Mouse (Mus musculus) gastrocnemius, postnatal 36 days (tissue): ENCODE data around the gene Mrps22. TPM values are rescaled to one million over a fixed set of nuclear protein-coding genes. Genes with fewer than 3 reads are reported as not detected.

Experiments used
- DNase-seq, 2 experiments: peaks; one replicate each; pipeline ENCODE4 v3.0.0; 2022
- intact Hi-C: fragments of 180-260 bp; cut with DNase I; formaldehyde crosslinking; loops from one replicate; pipeline ENCODE4 v1.15.1; 2025
- long read RNA-seq, 2 experiments: library from polyadenylated mRNA; stranded (forward); transcript quantifications; one replicate each; pipeline ENCODE4 v2.0.0; 2021
- total RNA-seq, 2 experiments: library from RNA; stranded (reverse); gene quantifications; 2 replicates each; pipeline ENCODE4 v1.2.3; 2021

Mrps22 gene
- total RNA-seq, result 10 to 100 TPM; 22.2 to 24.1 TPM
- long read RNA-seq, experiment 1, transcript Mrps22-201 (8 exons, 1,197 nt), result major isoform, 22 of 93 reads
- long read RNA-seq, experiment 1, partial matches to known transcripts, result 69 of 93 reads
- long read RNA-seq, experiment 1, other reads (novel, unspliced or antisense), result 2 of 93 reads
- long read RNA-seq, experiment 2, transcript Mrps22-201 (8 exons, 1,197 nt), result major isoform, 26 of 82 reads
- long read RNA-seq, experiment 2, partial matches to known transcripts, result 56 of 82 reads
- long read RNA-seq, experiment 2, other reads (novel, unspliced or antisense), result 0 of 82 reads

DNA sequence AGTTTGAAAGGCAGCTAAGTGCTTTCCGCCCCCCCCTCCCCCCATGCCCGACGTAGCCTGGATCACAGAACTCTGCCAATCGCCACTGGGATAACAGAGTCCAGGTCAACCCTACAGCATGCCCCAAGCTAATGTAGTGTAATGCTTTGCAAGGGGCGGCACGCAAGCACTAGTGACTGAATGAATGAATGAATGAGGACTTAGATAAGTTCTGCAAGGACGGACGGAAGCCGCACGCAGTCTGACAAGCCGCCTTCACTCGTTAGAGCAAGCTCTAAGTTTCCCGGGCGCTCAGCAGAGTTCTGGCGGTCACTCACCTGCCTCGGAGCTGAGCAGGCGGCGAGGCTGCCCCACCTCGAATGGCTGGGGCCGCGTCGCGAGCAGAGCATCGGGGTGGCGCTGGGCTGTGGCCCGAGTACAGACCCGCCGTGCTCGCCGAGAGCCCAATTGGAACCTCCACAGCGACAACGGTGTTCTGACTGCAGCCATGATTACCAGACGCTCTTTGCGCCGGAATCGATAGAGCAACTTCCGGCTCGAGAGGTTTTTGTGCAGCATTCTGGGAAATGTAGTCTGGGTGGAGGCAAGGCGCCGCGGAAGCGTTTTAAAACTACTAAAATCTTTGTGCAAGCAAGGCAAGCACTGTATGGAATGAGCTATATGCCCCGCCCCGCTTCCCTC, at the start of gene Mrps22:
TSS of gene Mrps22 (minus strand) at position 505 of the 681 bp plus-strand sequence.
- peak; percentile 55 to 62 for DNase-seq
- intact Hi-C loops, result loop anchor here (5.0 to 10.0 kb wide), 2 partner anchors 39 to 644 kb away; partner anchors contain the start of genes Cep70 and Copb2

GRCm38 (mm10) chr9:98650547-98650946, 49.1 kb upstream of the Mrps22 start:
- intact Hi-C loops, result no loop called here
- DNase-seq, result no peak

- intact Hi-C loops, result no loop called here
- no peak for DNase-seq
Observed at GRCm38 (mm10) chr9:98647418-98647817, 46.0 kb upstream of the Mrps22 start.

- intact Hi-C loops, result loop anchor here (2.0 kb wide), 1 partner anchor 165 kb away; no protein-coding TSS in a partner anchor
- DNase-seq, result peak; percentile 20 to 52
Observed at GRCm38 (mm10) chr9:98645750-98646149, 44.3 kb upstream of the Mrps22 start.

DNA sequence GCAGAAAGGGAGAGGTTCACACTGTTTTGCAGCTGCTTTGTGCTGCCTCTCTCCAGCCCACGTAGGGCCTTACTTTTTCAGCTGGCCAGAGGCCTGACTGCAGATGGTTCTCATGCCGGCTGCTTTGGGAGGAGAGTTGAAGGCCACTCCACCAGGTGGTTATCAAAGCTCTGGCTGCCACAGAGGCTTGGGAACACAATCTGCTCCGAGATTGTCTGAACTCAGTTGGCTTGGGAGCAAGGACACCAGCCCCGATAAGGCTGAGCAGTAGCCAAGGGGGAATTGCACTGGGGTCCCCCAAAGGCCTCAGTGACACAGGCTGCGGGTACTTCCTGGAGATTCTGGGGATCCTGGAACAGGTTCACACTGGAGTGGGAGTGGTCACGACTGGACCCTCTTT, 40.7 kb upstream of the Mrps22 start:
- no peak for DNase-seq
- intact Hi-C loops, result no loop called here

- DNase-seq, result no peak
- intact Hi-C loops, result no loop called here
Observed at GRCm38 (mm10) chr9:98633287-98634162, 32.1 kb upstream of the Mrps22 start.

DNA sequence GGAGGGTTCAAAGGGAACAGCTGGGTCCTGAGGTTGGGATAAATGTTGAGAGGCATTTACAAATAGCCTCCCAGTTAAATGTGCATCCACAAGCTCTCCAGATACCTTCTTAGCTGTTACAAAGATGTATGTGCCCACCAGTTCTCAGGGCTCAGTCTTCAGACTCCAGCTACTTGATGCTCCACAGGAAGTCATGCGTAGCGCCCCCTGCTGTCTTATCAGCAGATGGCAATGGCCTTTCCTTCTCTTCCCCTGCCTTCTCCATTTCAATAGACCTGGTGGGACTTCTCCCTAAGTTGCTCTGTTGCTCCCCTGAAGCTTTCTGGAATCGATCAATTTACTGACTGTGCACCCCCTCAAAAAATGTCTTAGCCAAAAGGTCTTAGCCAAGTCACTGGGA, 27.0 kb upstream of the Mrps22 start:
- intact Hi-C loops, result no loop called here
- no peak for DNase-seq

GRCm38 (mm10) chr9:98604896-98605295, 3.4 kb upstream of the Mrps22 start:
- intact Hi-C loops, result loop anchor here (5.0 to 10.0 kb wide), 2 partner anchors 43 to 640 kb away; partner anchors contain the start of genes Cep70 and Copb2
- no peak for DNase-seq

DNA sequence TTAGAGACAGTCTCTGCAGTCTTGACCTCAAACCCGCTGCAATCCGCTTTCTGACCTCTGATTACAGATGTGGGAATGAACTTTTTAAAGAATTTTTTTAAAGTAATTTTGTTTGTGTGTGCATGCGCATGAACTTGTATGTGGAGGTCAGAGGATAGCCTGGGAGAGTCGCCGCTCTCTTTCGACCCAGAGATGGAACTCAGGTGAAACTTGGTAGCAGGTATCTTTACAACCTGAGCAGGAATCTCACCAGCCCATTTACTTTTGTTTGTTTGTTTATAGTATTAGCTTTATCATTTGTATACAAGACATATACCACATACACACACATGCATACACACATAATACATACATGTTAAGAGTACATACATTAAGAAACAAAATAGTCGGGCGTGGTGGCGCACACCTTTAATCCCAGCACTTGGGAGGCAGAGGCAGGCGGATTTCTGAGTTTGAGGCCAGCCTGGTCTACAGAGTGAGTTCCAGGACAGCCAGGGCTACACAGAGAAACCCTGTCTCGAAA, 438 bp upstream of the Mrps22 start:
- DNase-seq, result no peak
- intact Hi-C loops, result loop anchor here (5.0 to 10.0 kb wide), 2 partner anchors 40 to 643 kb away; partner anchors contain the start of genes Cep70 and Copb2

GRCm38 (mm10) chr9:98600094-98600493, 1.4 kb downstream of the Mrps22 start:
- intact Hi-C loops, result loop anchor here (5.0 to 10.0 kb wide), 2 partner anchors 38 to 645 kb away; partner anchors contain the start of genes Cep70 and Copb2

GRCm38 (mm10) chr9:98583852-98584251, 17.6 kb downstream of the Mrps22 start:
- intact Hi-C loops, result no loop called here
- no peak for DNase-seq

More at GRCm38 (mm10) chr9:98600094-98600493, 1.4 kb downstream of the Mrps22 start:
- no peak for DNase-seq

- intact Hi-C loops, result loop anchor here (5.0 kb wide), 1 partner anchor 39 kb away; the partner anchor contains the start of gene Mrps22
- DNase-seq, result peak; percentile 99
Observed at GRCm38 (mm10) chr9:98563137-98564126, 38.0 kb downstream of the Mrps22 start, which contains the start of gene Copb2. TSS of gene Copb2 (plus strand) at chr9:98563721.

- DNase-seq, result no peak
- intact Hi-C loops, result no loop called here
Observed at GRCm38 (mm10) chr9:98544042-98544441, 57.4 kb downstream of the Mrps22 start.

Other genes starting within 250 kb of the Mrps22 start
- 1 to 10 TPM; 1.2 to 1.5 TPM for gene Rbp1, start 178.7 kb downstream of the Mrps22 start, total RNA-seq
- gene Rbp2, start 115.5 kb downstream of the Mrps22 start, total RNA-seq, result not detected
- gene Copb2, start 37.9 kb downstream of the Mrps22 start, total RNA-seq, result 10 to 100 TPM; 55.7 to 61.9 TPM
- not detected for gene Prr23a1, start 240.8 kb upstream of the Mrps22 start, total RNA-seq